Mouse (Mus musculus) cerebellum, postnatal 25 days (tissue): ENCODE measurements around the gene Olfr1107.

Experiments used
- DNase-seq, 2 experiments: peaks; one replicate each; pipeline ENCODE4 v3.0.0; 2021; ENCODE audit warnings: mixed read lengths in 2 of 2

Gene Olfr1107

GRCm38 (mm10) chr2:87075717-87076116 lies at the start of gene Olfr1107:
Olfr1107 (minus strand) TSS chr2:87075817.
- DNase-seq: no peak

GRCm38 (mm10) chr2:87114467-87114866 lies 38.9 kb upstream of the Olfr1107 start, which contains the start of gene Olfr259:
Olfr259 (minus strand) TSS chr2:87114567.
- DNase-seq: no peak

- DNase-seq: no peak
These were observed 20.3 kb upstream of the Olfr1107 start, which contains the start of gene Olfr1109 for GRCm38 (mm10) chr2:87095908-87096307. Olfr1109 (minus strand) TSS chr2:87096008.

GRCm38 (mm10) chr2:87052173-87052572 lies 23.4 kb downstream of the Olfr1107 start, which contains the start of gene Olfr1106:
Olfr1106 (minus strand) TSS chr2:87052273.
- no peak for DNase-seq

- DNase-seq: no peak
These were observed 39.2 kb downstream of the Olfr1107 start, which contains the start of gene Olfr1105 for GRCm38 (mm10) chr2:87036431-87036830. Olfr1105 (minus strand) TSS chr2:87036531.

- no peak for DNase-seq
These were observed 48.6 kb downstream of the Olfr1107 start, which contains the start of gene Olfr1104 for GRCm38 (mm10) chr2:87026980-87027379. Olfr1104 (minus strand) TSS chr2:87027080.
